Mouse (Mus musculus): ENCODE measurements around the gene Tmub2.
A peak's percentile ranks its signal among the peaks of the same experiment; 100 is the strongest.
"Not testable (repeated sequence)": the region's sequence is repeated elsewhere in the genome, so short reads cannot be mapped to it uniquely, and the experiment has no call there.

The Tmub2 gene

GRCm38 (mm10) chr11:102279595-102279994, 5.1 kb upstream of the Tmub2 start:
- DNase-seq (ENCODE audit: low spot score in 2 of 2), result no peak

- DNase-seq (ENCODE audit: low spot score in 2 of 2), result not testable (repeated sequence)
These were observed 4.5 kb upstream of the Tmub2 start for GRCm38 (mm10) chr11:102280267-102280666.

DNA sequence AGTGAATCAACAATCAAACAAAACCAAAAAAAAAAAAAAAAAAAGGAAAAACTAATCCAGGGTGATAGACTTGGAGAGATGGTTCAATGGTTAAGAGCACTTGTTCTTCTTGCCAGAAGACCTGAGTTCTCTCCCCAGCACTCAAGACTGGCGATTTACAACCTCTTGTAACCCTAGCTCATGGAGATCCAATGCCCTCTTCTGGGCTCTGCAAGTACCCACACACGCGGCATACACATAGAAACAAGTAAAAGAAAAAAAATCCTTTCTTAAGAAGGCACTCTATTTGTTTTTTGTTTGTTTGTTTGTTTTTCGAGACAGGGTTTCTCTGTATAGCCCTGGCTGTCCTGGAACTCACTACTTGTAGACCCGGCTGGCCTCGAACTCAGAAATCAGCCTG, 809 bp upstream of the Tmub2 start:
- peak in 1 of 2 experiments; percentile 13 for DNase-seq (ENCODE audit: low spot score in 2 of 2)

- DNase-seq (ENCODE audit: low spot score in 2 of 2), result peak in 1 of 2 experiments; percentile 88
These were observed 534 bp downstream of the Tmub2 start for GRCm38 (mm10) chr11:102285095-102285834.

DNA sequence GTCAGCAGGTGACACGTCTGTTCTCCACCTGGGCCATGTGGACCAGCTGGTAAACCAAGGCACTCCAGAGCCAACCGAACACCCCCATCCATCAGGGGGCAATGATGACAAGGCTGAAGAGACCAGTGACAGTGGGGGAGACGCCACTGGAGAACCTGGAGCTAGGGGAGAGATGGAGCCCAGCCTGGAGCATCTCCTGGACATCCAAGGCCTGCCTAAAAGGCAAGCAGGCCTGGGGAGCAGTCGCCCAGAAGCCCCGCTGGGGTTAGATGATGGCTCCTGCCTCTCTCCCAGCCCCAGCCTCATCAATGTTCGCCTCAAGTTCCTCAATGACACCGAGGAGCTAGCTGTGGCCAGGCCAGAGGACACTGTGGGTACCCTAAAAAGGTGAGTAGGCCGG, 2.8 kb downstream of the Tmub2 start:
- DNase-seq (ENCODE audit: low spot score in 2 of 2), result peak in 1 of 2 experiments; percentile 11

GRCm38 (mm10) chr11:102288027-102288804, 3.5 kb downstream of the Tmub2 start:
- peak in 1 of 2 experiments; percentile 13 for DNase-seq (ENCODE audit: low spot score in 2 of 2)

DNA sequence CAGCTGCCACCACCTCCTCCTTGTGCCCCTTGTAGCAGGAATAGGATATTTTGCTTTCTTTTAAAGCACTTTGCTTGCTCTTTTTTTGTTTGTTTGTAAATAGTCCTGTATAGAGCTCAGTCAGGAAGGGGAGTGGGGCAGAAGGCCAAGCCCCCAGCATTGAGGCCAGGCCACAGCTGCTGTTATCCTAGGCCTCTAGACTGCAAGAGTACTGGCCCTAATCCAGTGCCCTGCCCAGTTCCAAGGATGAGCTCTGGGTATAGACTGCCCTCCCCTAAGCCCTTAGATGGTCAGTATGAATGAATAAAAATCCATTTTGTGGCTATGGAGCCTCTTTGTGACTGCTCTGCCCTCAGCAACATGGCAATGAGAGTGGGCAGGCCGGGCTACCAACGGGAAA, 4.2 kb downstream of the Tmub2 start:
- DNase-seq (ENCODE audit: low spot score in 2 of 2), result peak in 1 of 2 experiments; percentile 13

GRCm38 (mm10) chr11:102289511-102290100, 4.9 kb downstream of the Tmub2 start:
- peak in 1 of 2 experiments; percentile 11 for DNase-seq (ENCODE audit: low spot score in 2 of 2)

GRCm38 (mm10) chr11:102290141-102290540, 5.4 kb downstream of the Tmub2 start:
- DNase-seq (ENCODE audit: low spot score in 2 of 2), result no peak

DNA sequence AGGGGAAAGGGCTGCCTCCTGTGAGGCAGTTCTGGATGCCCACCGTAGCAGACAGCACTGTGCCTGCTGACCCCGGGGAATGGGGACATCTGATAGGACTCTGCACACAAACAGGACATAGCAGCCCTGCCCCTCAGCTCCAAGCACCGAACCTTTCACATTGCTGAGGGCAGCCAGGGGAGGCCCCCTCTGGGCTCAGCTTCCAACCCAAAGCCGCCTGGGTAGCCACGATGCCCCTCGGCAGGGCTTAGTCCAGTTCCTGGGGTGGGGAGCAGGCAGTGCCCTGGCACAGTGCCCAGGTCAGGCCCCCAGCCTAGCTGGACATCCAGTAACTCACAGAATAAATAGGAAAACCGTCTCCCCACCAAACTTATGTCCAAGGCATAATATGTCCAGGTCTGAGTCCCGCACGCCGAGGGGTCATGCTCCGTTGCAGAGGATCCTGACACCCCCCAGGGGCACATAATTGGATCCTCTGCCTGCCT, 6.4 kb downstream of the Tmub2 start:
- peak; percentile 14 to 63 for DNase-seq (ENCODE audit: low spot score in 2 of 2)

GRCm38 (mm10) chr11:102293971-102294370, 9.2 kb downstream of the Tmub2 start:
- peak; percentile 11 to 62 for DNase-seq (ENCODE audit: low spot score in 2 of 2)

- peak in 1 of 2 experiments; percentile 13 for DNase-seq (ENCODE audit: low spot score in 2 of 2)
These were observed 9.7 kb downstream of the Tmub2 start for GRCm38 (mm10) chr11:102294416-102294815.

GRCm38 (mm10) chr11:102294887-102295597, 10.3 kb downstream of the Tmub2 start:
- peak; percentile 60 to 78 for DNase-seq (ENCODE audit: low spot score in 2 of 2)

DNA sequence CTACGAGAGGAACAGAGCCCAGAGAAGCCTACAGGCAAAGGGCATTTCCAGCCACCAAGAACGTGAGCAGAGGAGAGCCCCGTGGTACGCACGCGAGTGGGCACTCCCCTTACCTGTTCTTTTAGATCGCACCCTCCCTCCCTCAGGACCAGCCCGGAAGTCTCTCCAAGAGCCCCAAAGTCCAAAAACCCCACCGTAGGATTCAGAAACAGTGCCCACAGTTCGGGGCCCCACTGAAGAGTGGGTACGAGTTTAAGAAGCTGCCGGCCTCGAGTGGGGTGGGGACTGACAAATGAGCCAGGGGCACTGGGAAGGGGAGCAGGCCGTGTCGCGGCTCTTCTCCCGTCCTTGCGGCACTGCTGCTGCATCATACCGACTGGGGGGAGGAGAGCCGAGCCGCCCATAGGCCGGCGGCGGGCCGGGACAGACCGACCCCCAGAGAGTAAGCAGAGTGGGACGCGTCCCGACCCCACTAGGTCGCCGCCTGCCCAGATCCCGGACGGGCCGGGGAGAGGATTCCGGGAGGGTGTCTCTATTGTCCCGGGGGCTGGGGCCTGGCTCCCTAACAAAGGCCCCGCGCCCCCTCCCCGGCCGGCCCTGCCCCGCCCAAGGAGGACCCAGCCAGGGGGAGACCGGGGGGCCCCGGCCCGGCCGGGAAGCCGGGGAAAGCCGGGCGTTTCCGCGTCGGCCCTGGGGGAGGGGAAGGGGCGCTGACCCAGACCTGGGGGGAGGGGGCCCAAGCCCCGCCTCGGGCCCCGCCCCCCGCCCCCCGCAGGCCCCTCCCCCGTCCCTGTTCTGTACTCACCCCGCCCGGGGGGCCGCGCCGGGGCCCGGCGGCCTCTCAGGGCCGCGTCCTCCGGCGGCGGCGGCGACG, 11.1 kb downstream of the Tmub2 start:
- peak; percentile 57 to 81 for DNase-seq (ENCODE audit: low spot score in 2 of 2)

- DNase-seq (ENCODE audit: low spot score in 2 of 2), result peak; percentile 99
These were observed 12.1 kb downstream of the Tmub2 start, which contains the start of gene Atxn7l3 for GRCm38 (mm10) chr11:102296491-102297472. Atxn7l3 (minus strand) TSS chr11:102296631.

DNA sequence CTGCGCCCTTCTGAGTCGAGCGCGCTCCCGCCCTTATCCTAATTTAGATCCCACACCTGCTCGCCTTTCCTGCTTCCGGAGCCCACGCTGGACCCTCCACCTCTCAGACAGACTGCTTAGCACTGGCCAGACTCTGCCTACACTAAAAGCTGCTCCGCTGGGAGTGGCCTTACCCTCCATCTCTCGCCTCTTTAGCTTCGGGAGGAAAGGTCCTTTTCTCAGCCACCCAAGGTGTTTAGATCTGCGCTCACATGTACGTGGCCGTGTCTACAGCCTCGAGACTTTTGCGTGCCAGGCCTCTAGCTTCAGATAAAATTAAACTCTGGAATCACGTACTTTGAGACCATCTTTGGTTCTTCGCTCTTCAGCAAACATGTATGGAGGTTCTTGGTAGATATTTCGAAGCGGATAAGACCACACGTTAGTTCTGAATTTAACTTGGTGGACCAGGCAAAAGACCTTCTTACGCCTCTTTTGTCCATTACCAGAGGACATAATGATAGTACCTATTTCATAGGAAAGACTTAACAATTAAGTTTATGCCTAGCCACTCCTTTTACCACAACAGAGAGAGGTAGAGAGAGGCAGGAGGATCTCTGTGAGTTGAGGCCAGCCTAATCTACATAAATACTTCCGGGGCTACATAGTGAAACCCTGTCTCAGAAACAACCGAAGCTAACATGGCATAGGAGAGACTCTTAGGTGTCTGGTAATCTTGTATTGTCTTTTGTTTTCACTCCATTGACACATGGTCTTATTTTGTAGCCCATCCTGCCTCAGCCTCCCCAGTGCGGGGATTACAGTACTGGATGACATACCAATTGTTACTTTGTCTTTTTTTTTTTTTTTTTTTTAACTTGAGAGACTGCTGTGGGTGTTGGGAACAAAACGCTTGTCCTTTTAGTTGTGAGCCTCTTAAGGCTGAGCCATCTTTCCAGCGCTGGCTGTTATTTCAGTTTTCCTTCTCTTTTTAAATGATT, 13.1 kb downstream of the Tmub2 start:
- no peak for DNase-seq (ENCODE audit: low spot score in 2 of 2)

GRCm38 (mm10) chr11:102299839-102300238, 15.1 kb downstream of the Tmub2 start:
- peak; percentile 79 to 92 for DNase-seq (ENCODE audit: low spot score in 2 of 2)

DNA sequence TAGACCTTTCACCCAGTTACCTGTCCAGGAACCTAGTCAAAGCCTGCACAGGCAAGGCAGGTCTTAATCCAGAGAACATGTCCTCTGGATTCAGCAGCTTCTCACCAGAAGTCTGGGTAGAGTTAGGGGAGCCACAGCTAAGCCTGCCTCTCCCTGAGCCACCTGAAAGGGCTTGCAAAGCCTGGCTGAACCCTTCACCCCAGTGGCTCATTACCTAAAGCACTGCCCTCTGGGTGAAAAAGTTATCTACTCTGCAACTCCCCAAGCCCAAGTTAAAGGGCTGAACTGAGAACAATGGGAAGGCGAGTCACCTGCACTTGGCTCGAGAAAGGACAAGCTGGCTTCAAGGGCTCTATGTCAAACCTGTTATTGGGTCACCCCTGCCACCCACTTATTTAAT, 19.4 kb downstream of the Tmub2 start:
- peak in 1 of 2 experiments; percentile 10 for DNase-seq (ENCODE audit: low spot score in 2 of 2)
